Mouse (Mus musculus) liver, adult 2 months (tissue): ENCODE data around the gene Mdm4. TPM values are rescaled to one million over a fixed set of nuclear protein-coding genes. Genes with fewer than 3 reads are reported as not detected.
A peak's percentile ranks its signal among the peaks of the same experiment; 100 is the strongest.
"Not testable (repeated sequence)": the region's sequence is repeated elsewhere in the genome, so short reads cannot be mapped to it uniquely, and the experiment has no call there.

Source experiments
- DNase-seq: peaks from one replicate; pipeline ENCODE4 v3.0.0-alpha.2; 2011; ENCODE audit warnings: low read depth, low spot score; ENCODE audit errors: extremely low read depth
- H3K27ac ChIP-seq: fragments of 200-500 bp; replicated peaks from 2 replicates; pipeline ENCODE4 v1.5.1; 2012; ENCODE audit warnings: low read depth, mild to moderate bottlenecking, control low read depth, inconsistent platforms, low read length; ENCODE audit not compliant: insufficient read depth
- H3K27me3 ChIP-seq: fragments of 200-500 bp; 2 replicates; pipeline ENCODE4 v1.6.1; 2012; ENCODE audit warnings: mild to moderate bottlenecking, moderate library complexity, low read length, inconsistent platforms; ENCODE audit not compliant: control insufficient read depth, insufficient read depth
- H3K36me3 ChIP-seq: fragments of 200-500 bp; 2 replicates; pipeline ENCODE4 v1.6.1; 2012; ENCODE audit warnings: low read length, inconsistent platforms; ENCODE audit not compliant: control insufficient read depth, insufficient read depth
- H3K4me1 ChIP-seq: fragments of 200-500 bp; 2 replicates; pipeline ENCODE4 v1.6.1; 2011; ENCODE audit warnings: low read length; ENCODE audit not compliant: control insufficient read depth, insufficient read depth
- H3K4me3 ChIP-seq: fragments of 200-500 bp; 2 replicates; pipeline ENCODE4 v1.5.1; 2011; ENCODE audit warnings: low read depth, mild to moderate bottlenecking, control low read depth, low read length, moderate library complexity; ENCODE audit not compliant: insufficient read depth
- H3K79me2 ChIP-seq: fragments of 200-500 bp; 2 replicates; pipeline ENCODE4 v1.6.1; 2012; ENCODE audit warnings: inconsistent platforms, mild to moderate bottlenecking, low read length, moderate library complexity; ENCODE audit not compliant: control insufficient read depth, insufficient read depth
- H3K9ac ChIP-seq: fragments of 200-500 bp; 2 replicates; pipeline ENCODE4 v1.6.1; 2012; ENCODE audit warnings: low read depth, mild to moderate bottlenecking, control low read depth, inconsistent platforms, low read length
- CTCF ChIP-seq: fragments of 200-500 bp; IDR thresholded peaks from 2 replicates; pipeline ENCODE4 v1.5.1; 2011; ENCODE audit warnings: low read depth, low read length, control low read depth
- POLR2A ChIP-seq: fragments of 200-500 bp; IDR thresholded peaks from 2 replicates; pipeline ENCODE4 v1.6.1; 2011; ENCODE audit warnings: low read length, control low read depth; ENCODE audit not compliant: insufficient read depth; ENCODE audit errors: extremely low read depth
- WGBS: fragments of 180-500 bp; shearing (Covaris S2); methylation state at CpG from one replicate; pipeline ENCODE4 v1.1.7; 2018; 5-methylcytosine and 5-hydroxymethylcytosine counted together
- polyA plus RNA-seq: library from polyadenylated mRNA; depleted of rRNA; stranded (reverse); fragments of >200 nt; gene quantifications from 2 replicates; pipeline ENCODE4 v1.2.3, GENCODE M21; 2012
- total RNA-seq: library from RNA; depleted of rRNA; stranded (reverse); fragments of >200 nt; gene quantifications from 2 replicates; pipeline ENCODE4 v1.2.3, GENCODE M21; 2014

Gene Mdm4
- total and polyA plus RNA-seq, 2 experiments = 14.3 to 41.8 TPM

GRCm38 (mm10) chr1:133006571-133006970, 23.8 kb downstream of the Mdm4 start:
- Histone ChIP-seq H3K4me1 (no peaks in the 10 kb centered on the region), H3K79me2 (peaks cover 3% of the 10 kb centered on the region; the same call in 1 of the 2 replicates), H3K27ac (no peak overlapping the region), H3K9ac (no peak overlapping the region), H3K27me3 (no peaks in the 10 kb centered on the region), H3K4me3 (no peak overlapping the region), H3K36me3 (peaks cover 58% of the 10 kb centered on the region)
- 69% methylated on average over 3 of the region's 3 CpGs for WGBS
- no peak for DNase-seq
- TF ChIP-seq POLR2A (no peak), CTCF (no peak)

DNA sequence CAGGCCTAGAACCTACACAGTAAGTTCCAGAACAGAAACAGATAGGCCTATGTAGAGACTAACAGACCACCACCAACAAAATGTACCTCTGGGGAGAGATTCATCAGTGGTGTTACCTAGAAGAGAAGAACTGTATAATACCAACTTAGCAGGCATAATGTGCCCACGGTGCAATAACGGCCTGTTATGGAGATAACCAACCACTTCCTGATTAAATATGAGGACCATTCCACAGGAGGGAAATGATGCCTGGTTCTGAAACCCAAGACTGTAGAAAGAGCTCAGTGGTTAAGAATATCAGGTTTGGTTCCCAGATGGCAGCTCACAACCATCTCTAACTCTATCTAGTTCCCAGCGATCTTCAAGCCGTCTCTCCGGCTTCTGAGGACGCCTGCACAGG, 30.0 kb downstream of the Mdm4 start:
- WGBS = 91% methylated on average over 6 of the region's 6 CpGs
- Histone ChIP-seq H3K27ac (no peak overlapping the region), H3K4me3 (no peak overlapping the region), H3K36me3 (peaks cover 73% of the 10 kb centered on the region), H3K9ac (no peak overlapping the region), H3K27me3 (no peaks in the 10 kb centered on the region), H3K79me2 (0 out of 2 replicates have a peak, but pooled peaks cover 3% of the 10 kb centered on the region), H3K4me1 (no peaks in the 10 kb centered on the region)
- TF ChIP-seq CTCF (no peak), POLR2A (no peak)
- DNase-seq = no peak

DNA sequence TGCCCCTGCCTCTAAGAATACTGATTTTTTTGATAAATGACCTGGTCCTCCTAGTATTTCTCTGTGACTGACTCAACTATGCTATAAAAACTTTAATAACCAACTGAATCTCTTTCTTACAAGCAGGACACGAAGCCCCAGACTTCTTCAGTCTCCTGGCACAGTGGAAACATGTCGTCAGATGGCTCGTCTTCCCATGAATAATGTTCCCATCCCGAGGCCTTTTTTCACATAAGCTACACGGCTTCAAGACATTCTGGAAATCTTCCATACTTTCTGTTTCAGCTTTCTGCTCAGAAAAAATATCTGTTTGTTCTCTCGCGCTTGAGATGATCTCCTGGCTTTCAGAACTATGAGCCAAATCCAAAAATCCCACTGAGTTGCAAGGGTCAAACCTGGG, 38.8 kb downstream of the Mdm4 start:
- peaks cover 50% of the 10 kb centered on the region for H3K36me3 ChIP-seq
- TF ChIP-seq POLR2A (no peak), CTCF (no peak)
- H3K4me1 ChIP-seq = no peaks in the 10 kb centered on the region
- no peak overlapping the region for H3K9ac ChIP-seq
- no peak overlapping the region for H3K27ac ChIP-seq
- WGBS = 92% methylated on average over 7 of the region's 7 CpGs
- H3K79me2 ChIP-seq = no peaks in the 10 kb centered on the region
- H3K4me3 ChIP-seq = no peak overlapping the region
- no peaks in the 10 kb centered on the region for H3K27me3 ChIP-seq
- DNase-seq = no peak

GRCm38 (mm10) chr1:132990733-132991132, 39.6 kb downstream of the Mdm4 start:
- no peaks in the 10 kb centered on the region for H3K27me3 ChIP-seq
- no peak overlapping the region for H3K4me3 ChIP-seq
- H3K27ac ChIP-seq = no peak overlapping the region
- no peak for DNase-seq
- H3K36me3 ChIP-seq = peaks cover 46% of the 10 kb centered on the region
- H3K9ac ChIP-seq = no peak overlapping the region
- TF ChIP-seq CTCF (no peak), POLR2A (no peak)
- 97% methylated on average over 3 of the region's 3 CpGs for WGBS
- H3K4me1 ChIP-seq = no peaks in the 10 kb centered on the region
- no peaks in the 10 kb centered on the region for H3K79me2 ChIP-seq

GRCm38 (mm10) chr1:132988556-132989459, 41.6 kb downstream of the Mdm4 start:
- not testable (repeated sequence) for DNase-seq, H3K79me2 ChIP-seq, H3K9ac ChIP-seq, H3K27me3 ChIP-seq, H3K4me1 ChIP-seq, H3K27ac ChIP-seq, H3K4me3 ChIP-seq
- peaks cover 44% of the 10 kb centered on the region for H3K36me3 ChIP-seq
- WGBS = 87% methylated on average over 12 of the region's 12 CpGs

DNA sequence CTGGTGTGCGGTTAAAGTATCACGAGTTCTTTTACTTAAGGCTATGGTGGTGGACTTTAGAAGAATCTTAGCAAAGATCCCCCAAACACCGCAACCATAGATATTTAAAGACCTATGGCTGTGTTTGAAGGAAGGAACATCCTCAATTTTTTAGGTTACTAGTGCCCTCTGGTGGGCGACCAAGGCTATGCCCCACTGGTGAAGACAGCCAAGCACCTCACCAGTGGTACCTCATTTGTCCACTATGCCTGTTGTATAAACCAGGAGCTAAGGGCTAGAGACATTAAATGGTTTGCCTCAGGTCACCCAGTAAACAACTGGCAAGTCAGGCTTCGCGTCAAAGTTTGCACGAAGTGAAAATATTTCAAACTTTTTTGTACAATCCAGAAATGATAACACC, 47.6 kb downstream of the Mdm4 start:
- DNase-seq = no peak
- WGBS = 65% methylated on average over 7 of the region's 7 CpGs
- no peaks in the 10 kb centered on the region for H3K27me3 ChIP-seq
- peak; percentile 71 for TF ChIP-seq CTCF
- no peak for TF ChIP-seq POLR2A
- no peaks in the 10 kb centered on the region for H3K4me1 ChIP-seq
- H3K36me3 ChIP-seq = peaks cover 18% of the 10 kb centered on the region
- H3K27ac ChIP-seq = no peak overlapping the region
- no peak overlapping the region for H3K4me3 ChIP-seq
- no peak overlapping the region for H3K9ac ChIP-seq
- H3K79me2 ChIP-seq = no peaks in the 10 kb centered on the region
